Mouse (Mus musculus) stomach, postnatal 0 days (tissue): Measurements from ENCODE around the gene Nudcd3. TPM values are rescaled to one million over a fixed set of nuclear protein-coding genes. Genes with fewer than 3 reads are reported as not detected.

ENCODE experiments used
- ATAC-seq: fragments of 200-750 bp; cut with Nextera tagmentation; 2 replicates; pipeline ENCODE4 v1.8.0; 2017; ENCODE audit not compliant: low FRiP score, low TSS enrichment
- DNase-seq: peaks from one replicate; pipeline ENCODE4 v3.0.0-alpha.2; 2016; ENCODE audit warnings: low spot score
- H3K27ac ChIP-seq: fragments of 300-500 bp; sonication (generic); replicated peaks from 2 replicates; pipeline ENCODE4 v1.5.1; 2014; ENCODE audit warnings: mild to moderate bottlenecking, control low read depth
- H3K27me3 ChIP-seq: fragments of 300-500 bp; sonication (generic); 2 replicates; pipeline ENCODE4 v1.6.1; 2014; ENCODE audit warnings: low read length; ENCODE audit not compliant: control insufficient read depth, insufficient read depth
- H3K36me3 ChIP-seq: fragments of 300-500 bp; sonication (generic); 2 replicates; pipeline ENCODE4 v1.6.1; 2014; ENCODE audit warnings: low read length, mixed read lengths; ENCODE audit not compliant: control insufficient read depth, insufficient read depth
- H3K4me1 ChIP-seq: fragments of 300-500 bp; sonication (generic); replicated peaks from 2 replicates; pipeline ENCODE4 v1.6.1; 2014; ENCODE audit warnings: antibody characterized with exemption; ENCODE audit not compliant: control insufficient read depth, insufficient read depth
- H3K4me2 ChIP-seq: fragments of 300-500 bp; sonication (generic); replicated peaks from 2 replicates; pipeline ENCODE4 v1.6.1; 2014; ENCODE audit warnings: low read depth, mild to moderate bottlenecking, control low read depth, moderate library complexity
- H3K4me3 ChIP-seq: fragments of 300-500 bp; sonication (generic); 2 replicates; pipeline ENCODE4 v1.5.1; 2014; ENCODE audit warnings: low read depth, low read length, control low read depth
- H3K9ac ChIP-seq: fragments of 300-500 bp; sonication (generic); 2 replicates; pipeline ENCODE4 v1.6.1; 2014; ENCODE audit warnings: mild to moderate bottlenecking, low read length, control low read depth, mixed read lengths
- H3K9me3 ChIP-seq: fragments of 300-500 bp; sonication (generic); 2 replicates; pipeline ENCODE4 v1.6.1; 2016; ENCODE audit warnings: low read length; ENCODE audit not compliant: control insufficient read depth
- CTCF ChIP-seq: IDR thresholded peaks from 2 replicates; pipeline ENCODE4 v1.5.1; 2016; ENCODE audit warnings: antibody characterized with exemption, low read depth, mild to moderate bottlenecking, moderate library complexity
- EP300 ChIP-seq: optimal IDR thresholded peaks from 2 replicates; pipeline ENCODE3; 2016; ENCODE audit warnings: antibody characterized with exemption
- WGBS: fragments of 180-500 bp; shearing (Covaris S2); extraction: QIAGEN DNeasy Blood & Tissue Kit; methylation state at CpG from one replicate; pipeline ENCODE4 v1.1.7; 2014; 5-methylcytosine and 5-hydroxymethylcytosine counted together
- polyA plus RNA-seq: library from polyadenylated mRNA; unstranded; fragments of >200 nt; fragmentation: Nextera tagmentation; extraction: Ambion mirVana; gene quantifications from 2 replicates; pipeline ENCODE4 v1.2.1, GENCODE M21; 2015

The Nudcd3 gene
- polyA plus RNA-seq, 1 experiment from 2014 or later, result 22.1 TPM

- Histone ChIP-seq H3K4me1 (no peaks in the 10 kb centered on the region), H3K4me3 (no peak overlapping the region), H3K27me3 (no peaks in the 10 kb centered on the region), H3K27ac (no peak overlapping the region), H3K9me3 (no peaks in the 10 kb centered on the region), H3K4me2 (no peak overlapping the region), H3K36me3 (no peaks in the 10 kb centered on the region; the same call in 1 of the 2 replicates), H3K9ac (no peak overlapping the region)
- WGBS, result 84% methylated on average over 1 of the region's 1 CpGs
- DNase-seq, result no peak
- no peak for ATAC-seq
- no peak for TF ChIP-seq CTCF
- TF ChIP-seq EP300, result no peak
Measured at GRCm38 (mm10) chr11:6123605-6124120, 76.6 kb downstream of the Nudcd3 start.

- DNase-seq (no peak), ATAC-seq (no peak)
- WGBS, result 87% methylated on average over 5 of the region's 5 CpGs
- Histone ChIP-seq H3K27ac (no peak overlapping the region), H3K9ac (no peak overlapping the region), H3K4me3 (no peak overlapping the region), H3K9me3 (no peaks in the 10 kb centered on the region), H3K36me3 (no peaks in the 10 kb centered on the region; the same call in 1 of the 2 replicates), H3K4me1 (no peaks in the 10 kb centered on the region), H3K27me3 (no peaks in the 10 kb centered on the region), H3K4me2 (no peak overlapping the region)
- TF ChIP-seq EP300 (no peak), CTCF (no peak)
Measured at GRCm38 (mm10) chr11:6122631-6123030, 77.6 kb downstream of the Nudcd3 start.

GRCm38 (mm10) chr11:6120596-6120995 is 79.6 kb downstream of the Nudcd3 start:
- Histone ChIP-seq H3K4me3 (no peak overlapping the region), H3K4me2 (no peak overlapping the region), H3K27ac (no peak overlapping the region), H3K9me3 (no peaks in the 10 kb centered on the region), H3K4me1 (no peaks in the 10 kb centered on the region), H3K9ac (no peak overlapping the region), H3K27me3 (no peaks in the 10 kb centered on the region), H3K36me3 (no peaks in the 10 kb centered on the region; the same call in 1 of the 2 replicates)
- ATAC-seq, result no peak
- WGBS, result 86% methylated on average over 11 of the region's 11 CpGs
- no peak for TF ChIP-seq CTCF
- no peak for TF ChIP-seq EP300
- DNase-seq, result no peak

GRCm38 (mm10) chr11:6120001-6120400 is 80.2 kb downstream of the Nudcd3 start:
- H3K9ac ChIP-seq, result no peak overlapping the region
- no peaks in the 10 kb centered on the region for H3K4me1 ChIP-seq
- no peak overlapping the region for H3K4me2 ChIP-seq
- ATAC-seq, result no peak
- no peaks in the 10 kb centered on the region; the same call in 1 of the 2 replicates for H3K36me3 ChIP-seq
- DNase-seq, result no peak
- WGBS, result 91% methylated on average over 6 of the region's 6 CpGs
- no peak overlapping the region for H3K27ac ChIP-seq
- TF ChIP-seq CTCF (no peak), EP300 (no peak)
- H3K4me3 ChIP-seq, result no peak overlapping the region
- no peaks in the 10 kb centered on the region for H3K27me3 ChIP-seq
- H3K9me3 ChIP-seq, result no peaks in the 10 kb centered on the region

GRCm38 (mm10) chr11:6119312-6119711 is 80.9 kb downstream of the Nudcd3 start:
- no peak overlapping the region for H3K4me2 ChIP-seq
- no peak overlapping the region for H3K4me3 ChIP-seq
- H3K27ac ChIP-seq, result no peak overlapping the region
- ATAC-seq (no peak), DNase-seq (no peak)
- WGBS, result 83% methylated on average over 11 of the region's 11 CpGs
- no peak for TF ChIP-seq CTCF
- no peak for TF ChIP-seq EP300
- H3K9me3 ChIP-seq, result no peaks in the 10 kb centered on the region
- H3K9ac ChIP-seq, result no peak overlapping the region
- no peaks in the 10 kb centered on the region; the same call in 1 of the 2 replicates for H3K36me3 ChIP-seq
- no peaks in the 10 kb centered on the region for H3K4me1 ChIP-seq
- no peaks in the 10 kb centered on the region for H3K27me3 ChIP-seq

- Histone ChIP-seq H3K9me3 (no peaks in the 10 kb centered on the region), H3K4me1 (no peaks in the 10 kb centered on the region), H3K4me2 (no peak overlapping the region), H3K9ac (no peak overlapping the region), H3K27me3 (no peaks in the 10 kb centered on the region), H3K4me3 (no peak overlapping the region), H3K36me3 (peaks cover 4% of the 10 kb centered on the region; the same call in 1 of the 2 replicates), H3K27ac (no peak overlapping the region)
- 91% methylated on average over 2 of the region's 2 CpGs for WGBS
- ATAC-seq (no peak), DNase-seq (no peak)
- no peak for TF ChIP-seq EP300
- no peak for TF ChIP-seq CTCF
Measured at GRCm38 (mm10) chr11:6117956-6118355, 82.3 kb downstream of the Nudcd3 start.
